Mouse (Mus musculus): ENCODE data around the gene Fbxw9. TPM values are rescaled to one million over a fixed set of nuclear protein-coding genes. Genes with fewer than 3 reads are reported as not detected.

Gene Fbxw9
- polyA plus RNA-seq, 1 experiment from 2014 or later, result 43.6 TPM

- H3K9ac ChIP-seq, result no peak overlapping the region
- ATAC-seq (ENCODE audit: low FRiP score), result no peak
- no peak overlapping the region for H3K4me3 ChIP-seq
- peaks cover 79% of the 10 kb centered on the region for H3K36me3 ChIP-seq
- no peak overlapping the region for H3K4me2 ChIP-seq (replicated peaks)
- peaks cover 5% of the 10 kb centered on the region for H3K4me1 ChIP-seq
- H3K9me3 ChIP-seq (replicated peaks), result no peaks in the 10 kb centered on the region
- H3K27me3 ChIP-seq, result no peaks in the 10 kb centered on the region
- H3K27ac ChIP-seq, result no peak overlapping the region
- WGBS, result 91% methylated on average over 6 of the region's 6 CpGs
Measured at GRCm38 (mm10) chr8:85043619-85044018, 16.2 kb upstream of the Fbxw9 start.

GRCm38 (mm10) chr8:85057367-85057766, 2.5 kb upstream of the Fbxw9 start:
- no peak overlapping the region for H3K4me2 ChIP-seq (replicated peaks)
- ATAC-seq (ENCODE audit: low FRiP score), result no peak
- no peaks in the 10 kb centered on the region for H3K9me3 ChIP-seq (replicated peaks)
- H3K27ac ChIP-seq, result no peak overlapping the region
- WGBS, result 85% methylated on average over 7 of the region's 7 CpGs
- H3K4me3 ChIP-seq, result no peak overlapping the region
- no peaks in the 10 kb centered on the region for H3K27me3 ChIP-seq
- H3K4me1 ChIP-seq, result peaks cover 19% of the 10 kb centered on the region
- peaks cover 51% of the 10 kb centered on the region for H3K36me3 ChIP-seq
- no peak overlapping the region for H3K9ac ChIP-seq

GRCm38 (mm10) chr8:85062603-85063002, 2.7 kb downstream of the Fbxw9 start:
- peaks cover 21% of the 10 kb centered on the region for H3K4me1 ChIP-seq
- no peak overlapping the region for H3K9ac ChIP-seq
- H3K36me3 ChIP-seq, result peaks cover 27% of the 10 kb centered on the region
- no peaks in the 10 kb centered on the region for H3K27me3 ChIP-seq
- no peak overlapping the region for H3K27ac ChIP-seq
- H3K9me3 ChIP-seq (replicated peaks), result no peaks in the 10 kb centered on the region
- WGBS, result 94% methylated on average over 4 of the region's 4 CpGs
- no peak for ATAC-seq (ENCODE audit: low FRiP score)
- no peak overlapping the region for H3K4me3 ChIP-seq
- H3K4me2 ChIP-seq (replicated peaks), result no peak overlapping the region

- H3K9ac ChIP-seq, result no peak overlapping the region
- H3K27ac ChIP-seq, result no peak overlapping the region
- WGBS, result 56% methylated on average over 2 of the region's 2 CpGs
- no peak overlapping the region for H3K4me2 ChIP-seq (replicated peaks)
- H3K9me3 ChIP-seq (replicated peaks), result no peaks in the 10 kb centered on the region
- ATAC-seq (ENCODE audit: low FRiP score), result no peak
- peaks cover 21% of the 10 kb centered on the region for H3K4me1 ChIP-seq
- H3K27me3 ChIP-seq, result no peaks in the 10 kb centered on the region
- peaks cover 42% of the 10 kb centered on the region for H3K36me3 ChIP-seq
- H3K4me3 ChIP-seq, result no peak overlapping the region
Measured at GRCm38 (mm10) chr8:85065213-85065612, 5.4 kb downstream of the Fbxw9 start.

- Histone ChIP-seq H3K9ac (no peak overlapping the region), H3K27me3 (no peaks in the 10 kb centered on the region), H3K4me3 (no peak overlapping the region), H3K9me3 (replicated peaks) (no peaks in the 10 kb centered on the region), H3K4me1 (peaks cover 10% of the 10 kb centered on the region), H3K36me3 (peaks cover 40% of the 10 kb centered on the region), H3K27ac (no peak overlapping the region), H3K4me2 (replicated peaks) (no peak overlapping the region)
- 91% methylated on average over 2 of the region's 2 CpGs for WGBS
- no peak for ATAC-seq (ENCODE audit: low FRiP score)
Measured at GRCm38 (mm10) chr8:85067155-85067554, 7.3 kb downstream of the Fbxw9 start.

- peaks cover 40% of the 10 kb centered on the region for H3K36me3 ChIP-seq
- H3K27ac ChIP-seq, result no peak within 1 kb of the TSS
- H3K27me3 ChIP-seq, result no peaks in the 10 kb centered on the region
- no peak within 1 kb of the TSS for H3K4me2 ChIP-seq (replicated peaks)
- no peak within 1 kb of the TSS for H3K4me3 ChIP-seq
- peaks cover 12% of the 10 kb centered on the region for H3K4me1 ChIP-seq
- H3K9me3 ChIP-seq (replicated peaks), result no peaks in the 10 kb centered on the region
- no peak for ATAC-seq (ENCODE audit: low FRiP score)
- no peak within 1 kb of the TSS for H3K9ac ChIP-seq
Measured at GRCm38 (mm10) chr8:85067982-85068381, 8.1 kb downstream of the Fbxw9 start, which contains the start of gene Gm5741. Gene Gm5741, minus strand, starts transcription at chr8:85067982.

GRCm38 (mm10) chr8:85071041-85071440, 11.2 kb downstream of the Fbxw9 start:
- Histone ChIP-seq H3K4me3 (peak overlapping the region; percentile 87), H3K27ac (peak overlapping the region; percentile 96; the same call in 1 of the 2 replicates), H3K9ac (0 out of 2 replicates have a peak overlapping the region, but pooled peaks have one; percentile 85), H3K4me1 (peaks cover 12% of the 10 kb centered on the region), H3K9me3 (replicated peaks) (no peaks in the 10 kb centered on the region), H3K36me3 (peaks cover 54% of the 10 kb centered on the region), H3K4me2 (replicated peaks) (peak overlapping the region; percentile 63), H3K27me3 (no peaks in the 10 kb centered on the region)
- WGBS, result 88% methylated on average over 5 of the region's 5 CpGs
- ATAC-seq (ENCODE audit: low FRiP score), result no peak

GRCm38 (mm10) chr8:85071514-85072281, 11.8 kb downstream of the Fbxw9 start, which contains the start of gene Dhps:
Gene Dhps, plus strand, starts transcription at chr8:85071757.
- Histone ChIP-seq H3K9ac (peak within 1 kb of the TSS; percentile 85), H3K9me3 (replicated peaks) (no peaks in the 10 kb centered on the region), H3K27ac (peak within 1 kb of the TSS; percentile 96), H3K27me3 (no peaks in the 10 kb centered on the region), H3K4me1 (peaks cover 12% of the 10 kb centered on the region), H3K36me3 (peaks cover 53% of the 10 kb centered on the region), H3K4me3 (peak within 1 kb of the TSS; percentile 87), H3K4me2 (replicated peaks) (peak within 1 kb of the TSS; percentile 63)
- ATAC-seq (ENCODE audit: low FRiP score), result peak; percentile 93
- under 1% methylated on average over 68 of the region's 68 CpGs for WGBS

GRCm38 (mm10) chr8:85072364-85072929, 12.6 kb downstream of the Fbxw9 start:
- Histone ChIP-seq H3K4me3 (peak overlapping the region; percentile 87), H3K4me2 (replicated peaks) (peak overlapping the region; percentile 63), H3K4me1 (peaks cover 12% of the 10 kb centered on the region), H3K9me3 (replicated peaks) (no peaks in the 10 kb centered on the region), H3K27ac (peak overlapping the region; percentile 96), H3K9ac (peak overlapping the region; percentile 85), H3K27me3 (no peaks in the 10 kb centered on the region), H3K36me3 (peaks cover 50% of the 10 kb centered on the region)
- ATAC-seq (ENCODE audit: low FRiP score), result no peak
- 46% methylated on average over 9 of the region's 9 CpGs for WGBS

GRCm38 (mm10) chr8:85073041-85073612, 13.3 kb downstream of the Fbxw9 start:
- Histone ChIP-seq H3K27me3 (no peaks in the 10 kb centered on the region), H3K4me3 (0 out of 2 replicates have a peak overlapping the region, but pooled peaks have one; percentile 87), H3K27ac (no peak overlapping the region), H3K4me2 (replicated peaks) (0 out of 2 replicates have a peak overlapping the region, but pooled peaks have one; percentile 19), H3K9me3 (replicated peaks) (no peaks in the 10 kb centered on the region), H3K36me3 (peaks cover 46% of the 10 kb centered on the region), H3K4me1 (peaks cover 12% of the 10 kb centered on the region), H3K9ac (no peak overlapping the region; the same call in 1 of the 2 replicates)
- WGBS, result 94% methylated on average over 15 of the region's 15 CpGs
- ATAC-seq (ENCODE audit: low FRiP score), result no peak

- Histone ChIP-seq H3K36me3 (peaks cover 43% of the 10 kb centered on the region), H3K27ac (no peak overlapping the region), H3K9ac (no peak overlapping the region), H3K27me3 (no peaks in the 10 kb centered on the region), H3K9me3 (replicated peaks) (no peaks in the 10 kb centered on the region), H3K4me1 (peaks cover 12% of the 10 kb centered on the region), H3K4me3 (no peak overlapping the region), H3K4me2 (replicated peaks) (no peak overlapping the region)
- 88% methylated on average over 10 of the region's 10 CpGs for WGBS
- no peak for ATAC-seq (ENCODE audit: low FRiP score)
Measured at GRCm38 (mm10) chr8:85074167-85074566, 14.3 kb downstream of the Fbxw9 start.

- Histone ChIP-seq H3K27ac (no peak overlapping the region), H3K9me3 (replicated peaks) (no peaks in the 10 kb centered on the region), H3K36me3 (peaks cover 43% of the 10 kb centered on the region), H3K4me1 (peaks cover 15% of the 10 kb centered on the region), H3K4me3 (no peak overlapping the region), H3K27me3 (no peaks in the 10 kb centered on the region), H3K4me2 (replicated peaks) (no peak overlapping the region), H3K9ac (no peak overlapping the region)
- no peak for ATAC-seq (ENCODE audit: low FRiP score)
- 94% methylated on average over 10 of the region's 10 CpGs for whole genome bisulfite sequencing
Measured at GRCm38 (mm10) chr8:85074617-85075016, 14.8 kb downstream of the Fbxw9 start.

Measured in hindbrain, embryonic 12.5 days (tissue).